ENCODE assay signal across 8 mouse cellular contexts in the genomic region with DNA sequence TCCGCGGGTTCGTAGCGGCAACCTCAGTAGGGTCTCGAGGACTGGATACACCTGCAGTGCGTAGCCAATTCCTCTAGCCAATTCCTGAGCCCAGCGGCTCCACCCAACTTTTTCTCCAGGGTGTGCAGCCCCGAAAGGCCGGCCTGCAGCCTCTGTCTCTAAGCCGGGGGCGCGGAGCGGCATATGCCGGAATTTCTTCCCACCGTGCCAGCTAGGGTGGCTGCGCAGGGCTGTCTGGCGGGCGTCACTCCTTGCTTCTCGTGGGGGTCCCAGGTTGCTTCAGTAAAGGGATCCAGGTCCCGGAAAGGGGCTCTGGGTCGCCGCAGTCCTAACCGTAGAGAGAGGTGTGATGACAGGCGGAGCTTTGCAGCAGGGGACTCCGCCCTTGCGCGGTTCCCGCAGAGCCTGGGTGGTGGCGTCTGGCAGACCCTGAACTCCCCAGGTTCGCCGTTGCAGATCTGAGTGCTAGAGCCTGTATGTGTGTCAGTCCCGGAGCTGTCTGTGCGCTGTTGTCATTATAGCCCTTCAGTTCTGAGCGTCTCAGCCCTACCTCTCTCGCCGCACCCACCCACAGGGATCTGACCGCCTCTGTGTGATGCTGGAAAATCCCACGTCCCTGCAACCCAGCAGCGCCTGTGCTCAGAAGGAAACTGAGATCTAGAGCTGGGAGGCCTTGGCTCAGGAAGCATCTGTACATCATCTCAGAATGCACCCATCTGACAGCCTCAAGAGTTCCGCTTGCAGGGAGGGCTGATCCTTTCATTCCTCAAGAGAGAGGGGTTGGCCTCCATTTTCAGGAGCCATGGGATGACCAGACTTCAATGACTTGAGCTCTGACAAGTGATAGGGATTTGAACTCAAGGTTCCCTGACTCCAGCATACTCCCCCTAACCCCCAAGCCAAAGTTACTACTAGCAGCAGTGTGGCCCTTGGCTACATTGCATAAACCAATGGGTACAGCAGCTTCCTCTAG. TPM values are rescaled to one million over a fixed set of nuclear protein-coding genes. Genes with fewer than 3 reads are reported as not detected.
DNase-seq lines count a peak whose midpoint lies in the region; ATAC-seq and TF ChIP-seq lines count a peak whose summit lies in the region.

No protein-coding gene starts in this region.

- DNase-seq in kidney, adult 18-20 months = peak; percentile 37
- DNase-seq in kidney, postnatal 10 days = no peak
- peak; percentile 49 for DNase-seq in forebrain, postnatal 0 days

- H3K27ac ChIP-seq in forebrain, postnatal 0 days (ENCODE audit: low read depth, low read length) = peak overlapping the region; percentile 31; the same call in 1 of the 2 replicates
- H3K27ac ChIP-seq in intestine, embryonic 15.5 days = no peak overlapping the region
- no peak overlapping the region for H3K27ac ChIP-seq in limb, embryonic 15.5 days
- H3K27ac ChIP-seq in neural tube, embryonic 15.5 days (replicated peaks) = peak overlapping the region; percentile 79

- peak overlapping the region; percentile 85 for H3K4me2 ChIP-seq in forebrain, postnatal 0 days (ENCODE audit: low read depth)
- peak overlapping the region; percentile 99 for H3K4me2 ChIP-seq in intestine, embryonic 15.5 days (replicated peaks)
- H3K4me2 ChIP-seq in limb, embryonic 15.5 days = peak overlapping the region; percentile 100
- peak overlapping the region; percentile 93 for H3K4me2 ChIP-seq in neural tube, embryonic 15.5 days

- no peak for TF ChIP-seq CTCF in forebrain, postnatal 0 days (IDR thresholded peaks at IDR 0.05; ENCODE audit: low read depth)

- H3K9ac ChIP-seq in forebrain, postnatal 0 days = peak overlapping the region; percentile 58
- H3K9ac ChIP-seq in intestine, embryonic 15.5 days = peak overlapping the region; percentile 52
- H3K9ac ChIP-seq in limb, embryonic 15.5 days = peak overlapping the region; percentile 37
- H3K9ac ChIP-seq in neural tube, embryonic 15.5 days (replicated peaks) = peak overlapping the region; percentile 70

- no peaks in the 10 kb centered on the region for H3K4me1 ChIP-seq in forebrain, postnatal 0 days (ENCODE audit: insufficient read depth)
- peaks cover 12% of the 10 kb centered on the region for H3K4me1 ChIP-seq in intestine, embryonic 15.5 days (replicated peaks)
- H3K4me1 ChIP-seq in limb, embryonic 15.5 days = peaks cover 19% of the 10 kb centered on the region
- H3K4me1 ChIP-seq in neural tube, embryonic 15.5 days = peaks cover 26% of the 10 kb centered on the region

- H3K9me3 ChIP-seq in forebrain, postnatal 0 days (ENCODE audit: low read length) = no peaks in the 10 kb centered on the region
- no peaks in the 10 kb centered on the region for H3K9me3 ChIP-seq in intestine, embryonic 15.5 days
- H3K9me3 ChIP-seq in limb, embryonic 15.5 days = no peaks in the 10 kb centered on the region
- no peaks in the 10 kb centered on the region for H3K9me3 ChIP-seq in neural tube, embryonic 15.5 days (replicated peaks)

- H3K36me3 ChIP-seq in forebrain, postnatal 0 days (ENCODE audit: insufficient read depth) = no peaks in the 10 kb centered on the region
- no peaks in the 10 kb centered on the region for H3K36me3 ChIP-seq in intestine, embryonic 15.5 days
- H3K36me3 ChIP-seq in limb, embryonic 15.5 days = no peaks in the 10 kb centered on the region
- no peaks in the 10 kb centered on the region for H3K36me3 ChIP-seq in neural tube, embryonic 15.5 days

- H3K4me3 ChIP-seq in forebrain, postnatal 0 days (ENCODE audit: low read depth, low read length) = peak overlapping the region; percentile 62
- H3K4me3 ChIP-seq in intestine, embryonic 15.5 days (replicated peaks) = peak overlapping the region; percentile 61
- peak overlapping the region; percentile 56 for H3K4me3 ChIP-seq in limb, embryonic 15.5 days
- peak overlapping the region; percentile 72 for H3K4me3 ChIP-seq in neural tube, embryonic 15.5 days (replicated peaks)

- peaks cover 13% of the 10 kb centered on the region for H3K27me3 ChIP-seq in forebrain, postnatal 0 days (ENCODE audit: insufficient read depth, low read length)
- peaks cover 39% of the 10 kb centered on the region for H3K27me3 ChIP-seq in intestine, embryonic 15.5 days (replicated peaks)
- H3K27me3 ChIP-seq in limb, embryonic 15.5 days = peaks cover 55% of the 10 kb centered on the region
- peaks cover 25% of the 10 kb centered on the region for H3K27me3 ChIP-seq in neural tube, embryonic 15.5 days (replicated peaks)

- peak; percentile 12 for ATAC-seq in activated CD4-positive, CD25-positive, alpha-beta regulatory T cell, adult 4 months
- peak; percentile 50 for ATAC-seq in forebrain, postnatal 0 days
- peak; percentile 29 for ATAC-seq in intestine, embryonic 15.5 days
- ATAC-seq in limb, embryonic 15.5 days (ENCODE audit: insufficient number of reproducible peaks, low FRiP score, low TSS enrichment, low read depth) = peak; percentile 2; the same call in 1 of the 2 replicates
- ATAC-seq in neural tube, embryonic 15.5 days (ENCODE audit: low FRiP score) = peak; percentile 42
- no peak for ATAC-seq in erythroid progenitor cell, adult 5-6 weeks (replicated peaks; ENCODE audit: low FRiP score, poor library complexity, severe bottlenecking)

- WGBS in forebrain, postnatal 0 days = 3% methylated on average over 40 of the region's 40 CpGs
- 2% methylated on average over 40 of the region's 40 CpGs for WGBS in intestine, embryonic 15.5 days
- 3% methylated on average over 40 of the region's 40 CpGs for WGBS in limb, embryonic 15.5 days
- 2% methylated on average over 40 of the region's 40 CpGs for WGBS in neural tube, embryonic 15.5 days

RNA-seq across cellular contexts. Expression of a gene that starts 0.7 kb away (rescaled TPM):
- polyA plus RNA-seq in activated CD4-positive, CD25-positive, alpha-beta regulatory T cell, adult 4 months (2017; shearing (Covaris generic)) = 1 to 10 TPM; 1.5 to 1.9 TPM
- 20.6 and 21.8 TPM in 2 replicates for total RNA-seq in forebrain, postnatal 0 days (2014; rRNA removed)
- 13.2 and 18.2 TPM in 2 replicates for polyA plus RNA-seq in forebrain, postnatal 0 days (2015; fragmentation: Nextera tagmentation; extraction: Ambion mirVana)
- 3.7 and 4.1 TPM in 2 replicates for polyA plus RNA-seq in intestine, embryonic 15.5 days (2015; fragmentation: Nextera tagmentation; extraction: Ambion mirVana)
- polyA plus RNA-seq in limb, embryonic 15.5 days (2015; fragmentation: Nextera tagmentation; extraction: Ambion mirVana) = 2.7 and 5.7 TPM in 2 replicates
- polyA plus RNA-seq in neural tube, embryonic 15.5 days (2015; fragmentation: Nextera tagmentation; extraction: Ambion mirVana) = 29.5 and 31.8 TPM in 2 replicates
- total RNA-seq in erythroid progenitor cell, adult 5-6 weeks (2015; ENCODE audit: low replicate concordance) = not detected in 2 replicates
- total RNA-seq in erythroid progenitor cell, adult 5-6 weeks (2017; ENCODE audit: low replicate concordance) = not detected in 2 replicates

RNA-seq across cellular contexts. Expression of a gene that starts 18.6 kb away (rescaled TPM):
- 1 to 10 TPM; 2.1 to 2.5 TPM for polyA plus RNA-seq in activated CD4-positive, CD25-positive, alpha-beta regulatory T cell, adult 4 months (2017; shearing (Covaris generic))
- 1.8 and 2.8 TPM in 2 replicates for total RNA-seq in forebrain, postnatal 0 days (2014; rRNA removed)
- polyA plus RNA-seq in forebrain, postnatal 0 days (2015; fragmentation: Nextera tagmentation; extraction: Ambion mirVana) = 0.99 and 1.2 TPM in 2 replicates
- 16.0 and 17.8 TPM in 2 replicates for polyA plus RNA-seq in intestine, embryonic 15.5 days (2015; fragmentation: Nextera tagmentation; extraction: Ambion mirVana)
- polyA plus RNA-seq in limb, embryonic 15.5 days (2015; fragmentation: Nextera tagmentation; extraction: Ambion mirVana) = 6.6 and 7.3 TPM in 2 replicates
- 3.6 and 4.1 TPM in 2 replicates for polyA plus RNA-seq in neural tube, embryonic 15.5 days (2015; fragmentation: Nextera tagmentation; extraction: Ambion mirVana)
- 0.36 TPM in 1 of 2 replicates, not detected in the other for total RNA-seq in erythroid progenitor cell, adult 5-6 weeks (2015; ENCODE audit: low replicate concordance)
- 0.90 and 1.6 TPM in 2 replicates for total RNA-seq in erythroid progenitor cell, adult 5-6 weeks (2017; ENCODE audit: low replicate concordance)

Comparison
In these comparisons a context has a peak if more than half of its experiments do, and no peak if none do; other contexts are left out.
1. H3K27ac ChIP-seq: peak in forebrain, postnatal 0 days (single experiment) and neural tube, embryonic 15.5 days (single experiment); none in intestine, embryonic 15.5 days (single experiment) and limb, embryonic 15.5 days (single experiment).
2. Peak in every context shown above with its lines, with median percentiles within 50 percentile points of each other: H3K4me2 ChIP-seq, H3K4me3 ChIP-seq and H3K9ac ChIP-seq.